Mouse (Mus musculus): Measurements from ENCODE around the gene Olfr267. TPM values are rescaled to one million over a fixed set of nuclear protein-coding genes. Genes with fewer than 3 reads are reported as not detected.

Olfr267 gene
- total RNA-seq (2021), result under 1 TPM in 1 of 2 experiments, not detected in 1; 0.06 TPM

- intact Hi-C loops (cut with DNase I), result no loop called here
- no peak for DNase-seq (ENCODE audit: low spot score)
Measured at GRCm38 (mm10) chr4:58787616-58788015, at the start of gene Olfr267. Olfr267 (minus strand) TSS chr4:58787716.

- intact Hi-C loops (cut with DNase I), result no loop called here
- DNase-seq (ENCODE audit: low spot score), result no peak
Measured at GRCm38 (mm10) chr4:58832908-58833307, 45.4 kb upstream of the Olfr267 start.

GRCm38 (mm10) chr4:58825921-58826320, 38.4 kb upstream of the Olfr267 start:
- DNase-seq (ENCODE audit: low spot score), result no peak
- intact Hi-C loops (cut with DNase I), result no loop called here

GRCm38 (mm10) chr4:58786659-58787058, 857 bp downstream of the Olfr267 start:
- intact Hi-C loops (cut with DNase I), result no loop called here
- no peak for DNase-seq (ENCODE audit: low spot score)

GRCm38 (mm10) chr4:58763417-58763816, 24.1 kb downstream of the Olfr267 start:
- no peak for DNase-seq (ENCODE audit: low spot score)
- intact Hi-C loops (cut with DNase I), result no loop called here

- DNase-seq (ENCODE audit: low spot score), result no peak
- intact Hi-C loops (cut with DNase I), result loop anchor here (2.0 kb wide), 3 partner anchors 197 to 483 kb away; partner anchors contain the start of gene Lpar1
Measured at GRCm38 (mm10) chr4:58749510-58749909, 38.0 kb downstream of the Olfr267 start.

- peak; percentile 35 for DNase-seq (ENCODE audit: low spot score)
- intact Hi-C loops (cut with DNase I), result loop anchor here (2.0 kb wide), 3 partner anchors 196 to 482 kb away; partner anchors contain the start of gene Lpar1
Measured at GRCm38 (mm10) chr4:58749101-58749500, 38.4 kb downstream of the Olfr267 start.

- no peak for DNase-seq (ENCODE audit: low spot score)
- intact Hi-C loops (cut with DNase I), result no loop called here
Measured at GRCm38 (mm10) chr4:58745583-58746222, 41.8 kb downstream of the Olfr267 start.

GRCm38 (mm10) chr4:58736867-58737633, 50.5 kb downstream of the Olfr267 start:
- no peak for DNase-seq (ENCODE audit: low spot score)
- intact Hi-C loops (cut with DNase I), result no loop called here

Other genes with a start within 250 kb of the Olfr267 start
- gene Lpar1, start 233.8 kb downstream of the Olfr267 start, total RNA-seq (2021), result 10 to 100 TPM; 11.1 to 14.3 TPM
- gene Ecpas, start 125.0 kb upstream of the Olfr267 start, total RNA-seq (2021), result 100 to 1,000 TPM; 188 to 190 TPM
- gene Zkscan16, start 155.9 kb upstream of the Olfr267 start, total RNA-seq (2021), result not detected
- gene Ptgr1, start 199.4 kb upstream of the Olfr267 start, total RNA-seq (2021), result 1 to 10 TPM; 4.2 to 4.7 TPM
- 10 to 100 TPM; 17.6 to 18.2 TPM for gene Dnajc25, start 207.3 kb upstream of the Olfr267 start, total RNA-seq (2021)
- 1 to 10 TPM; 4.8 to 7.4 TPM for gene Gm20503, start 215.5 kb upstream of the Olfr267 start, total RNA-seq (2021)
- 10 to 100 TPM; 15.8 to 18.7 TPM for gene Gng10, start 247.4 kb upstream of the Olfr267 start, total RNA-seq (2021)